Mouse (Mus musculus) embryonic facial prominence, embryonic 11.5 days (tissue): Measurements from ENCODE around the gene Klc1. TPM values are rescaled to one million over a fixed set of nuclear protein-coding genes. Genes with fewer than 3 reads are reported as not detected.

ENCODE experiments used
- ATAC-seq: fragments of 200-750 bp; cut with Nextera tagmentation; replicated peaks from 2 replicates; pipeline ENCODE4 v1.8.0; 2017; ENCODE audit warnings: low read depth; ENCODE audit not compliant: insufficient number of reproducible peaks, low FRiP score, low TSS enrichment
- DNase-seq: peaks from one replicate; pipeline ENCODE4 v3.0.0-alpha.2; 2015; ENCODE audit warnings: low spot score
- H3K27ac ChIP-seq: fragments of 300-500 bp; sonication (generic); replicated peaks from 2 replicates; pipeline ENCODE4 v1.5.1; 2014; ENCODE audit warnings: mild to moderate bottlenecking, low read depth, low read length, control low read depth
- H3K27me3 ChIP-seq: fragments of 300-500 bp; sonication (generic); 2 replicates; pipeline ENCODE4 v1.6.1; 2014; ENCODE audit warnings: mild to moderate bottlenecking, low read length, moderate library complexity, mixed read lengths; ENCODE audit not compliant: control insufficient read depth, insufficient read depth
- H3K36me3 ChIP-seq: fragments of 300-500 bp; sonication (generic); replicated peaks from 2 replicates; pipeline ENCODE4 v1.6.1; 2014; ENCODE audit warnings: low read depth, mild to moderate bottlenecking, low read length, moderate library complexity, mixed read lengths; ENCODE audit not compliant: control insufficient read depth, insufficient read depth
- H3K4me1 ChIP-seq: fragments of 300-500 bp; sonication (generic); 2 replicates; pipeline ENCODE4 v1.6.1; 2014; ENCODE audit warnings: low read length, mixed read lengths; ENCODE audit not compliant: control insufficient read depth, insufficient read depth
- H3K4me2 ChIP-seq: fragments of 300-500 bp; sonication (generic); 2 replicates; pipeline ENCODE4 v1.6.1; 2014; ENCODE audit warnings: low read depth, mild to moderate bottlenecking, control low read depth, low read length, moderate library complexity
- H3K4me3 ChIP-seq: fragments of 300-500 bp; sonication (generic); 2 replicates; pipeline ENCODE4 v1.5.1; 2014; ENCODE audit warnings: low read depth, low read length, control low read depth
- H3K9ac ChIP-seq: fragments of 300-500 bp; sonication (generic); replicated peaks from 2 replicates; pipeline ENCODE4 v1.6.1; 2014; ENCODE audit warnings: mild to moderate bottlenecking, control low read depth, low read length
- H3K9me3 ChIP-seq: fragments of 300-500 bp; sonication (generic); replicated peaks from 2 replicates; pipeline ENCODE4 v1.6.1; 2016; ENCODE audit warnings: mild to moderate bottlenecking, low read length, inconsistent platforms, mixed read lengths; ENCODE audit not compliant: control insufficient read depth
- WGBS: fragments of 180-500 bp; shearing (Covaris S2); extraction: QIAGEN DNeasy Blood & Tissue Kit; methylation state at CpG from one replicate; pipeline ENCODE4 v1.1.7; 2014; 5-methylcytosine and 5-hydroxymethylcytosine counted together
- polyA plus RNA-seq: library from polyadenylated mRNA; unstranded; fragments of >200 nt; fragmentation: Nextera tagmentation; extraction: Ambion mirVana; gene quantifications from 2 replicates; pipeline ENCODE4 v1.2.1, GENCODE M21; 2014

Gene Klc1
- polyA plus RNA-seq, 1 experiment from 2014 or later: 132 TPM

DNA sequence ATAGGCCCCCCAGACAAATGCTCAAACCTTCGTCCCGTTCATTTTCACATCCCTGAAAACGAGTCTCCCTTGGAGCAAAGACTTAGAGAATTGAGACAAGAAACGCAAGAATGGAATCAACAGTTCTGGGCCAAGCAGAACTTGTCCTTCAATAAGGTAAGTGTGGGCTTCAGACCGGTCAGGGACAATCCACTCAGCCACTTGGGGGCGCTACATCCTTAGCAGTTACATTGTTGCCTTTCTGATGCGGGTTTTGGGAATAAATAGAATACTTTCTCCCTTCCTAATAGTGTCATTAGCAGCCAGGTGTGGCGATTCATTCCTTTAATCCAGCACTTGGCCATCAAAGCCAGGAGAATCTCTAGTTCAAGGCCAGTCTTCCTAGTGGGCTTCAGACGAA is 36.0 kb upstream of the Klc1 start:
- Histone ChIP-seq H3K4me3 (no peak overlapping the region), H3K36me3 (no peaks in the 10 kb centered on the region), H3K27me3 (no peaks in the 10 kb centered on the region), H3K4me2 (no peak overlapping the region), H3K4me1 (no peaks in the 10 kb centered on the region), H3K9me3 (no peaks in the 10 kb centered on the region), H3K27ac (no peak overlapping the region), H3K9ac (no peak overlapping the region)
- WGBS: 73% methylated on average over 9 of the region's 9 CpGs
- DNase-seq (no peak), ATAC-seq (no peak)

DNA sequence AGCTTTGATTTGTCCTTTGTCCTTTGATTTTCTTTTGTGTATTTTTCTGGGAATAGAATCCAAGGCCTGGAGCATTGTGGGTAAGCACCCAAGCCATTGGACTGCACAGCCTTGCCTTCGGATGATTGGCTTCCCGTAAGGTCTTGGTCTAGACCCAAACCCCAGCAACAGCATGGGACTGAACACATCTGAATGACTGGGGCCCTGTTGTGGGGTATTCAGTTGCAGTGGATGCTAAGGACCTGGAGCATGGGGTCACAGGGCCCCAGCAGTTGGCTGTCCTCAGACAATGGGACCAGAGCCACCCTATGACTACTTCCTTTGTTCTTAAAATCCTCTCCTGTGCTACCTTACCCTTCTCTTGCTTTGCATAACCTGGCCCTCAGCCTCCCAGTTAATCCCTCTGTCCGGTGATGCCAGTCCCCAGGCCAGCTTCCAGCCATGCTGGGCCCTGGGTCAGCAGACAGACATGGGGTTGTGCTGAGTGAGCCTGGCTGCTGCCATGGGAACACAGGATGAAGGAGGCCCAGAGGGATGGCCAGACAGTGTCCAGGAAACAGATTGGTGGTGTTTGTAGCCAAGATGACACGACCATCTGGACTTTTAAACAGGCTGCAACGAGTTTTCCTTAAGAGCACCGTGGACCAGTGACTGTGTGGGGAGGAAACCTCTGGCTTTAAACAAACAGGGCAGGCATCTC is 33.9 kb upstream of the Klc1 start:
- WGBS: 51% methylated on average over 6 of the region's 6 CpGs
- DNase-seq (no peak), ATAC-seq (0 out of 2 replicates have a peak, but pooled peaks have one; percentile 41)
- no peak overlapping the region for H3K4me2 ChIP-seq
- no peak overlapping the region for H3K4me3 ChIP-seq
- H3K9me3 ChIP-seq: no peaks in the 10 kb centered on the region
- no peak overlapping the region for H3K27ac ChIP-seq
- H3K27me3 ChIP-seq: no peaks in the 10 kb centered on the region
- H3K9ac ChIP-seq: no peak overlapping the region
- H3K36me3 ChIP-seq: no peaks in the 10 kb centered on the region
- no peaks in the 10 kb centered on the region for H3K4me1 ChIP-seq

DNA sequence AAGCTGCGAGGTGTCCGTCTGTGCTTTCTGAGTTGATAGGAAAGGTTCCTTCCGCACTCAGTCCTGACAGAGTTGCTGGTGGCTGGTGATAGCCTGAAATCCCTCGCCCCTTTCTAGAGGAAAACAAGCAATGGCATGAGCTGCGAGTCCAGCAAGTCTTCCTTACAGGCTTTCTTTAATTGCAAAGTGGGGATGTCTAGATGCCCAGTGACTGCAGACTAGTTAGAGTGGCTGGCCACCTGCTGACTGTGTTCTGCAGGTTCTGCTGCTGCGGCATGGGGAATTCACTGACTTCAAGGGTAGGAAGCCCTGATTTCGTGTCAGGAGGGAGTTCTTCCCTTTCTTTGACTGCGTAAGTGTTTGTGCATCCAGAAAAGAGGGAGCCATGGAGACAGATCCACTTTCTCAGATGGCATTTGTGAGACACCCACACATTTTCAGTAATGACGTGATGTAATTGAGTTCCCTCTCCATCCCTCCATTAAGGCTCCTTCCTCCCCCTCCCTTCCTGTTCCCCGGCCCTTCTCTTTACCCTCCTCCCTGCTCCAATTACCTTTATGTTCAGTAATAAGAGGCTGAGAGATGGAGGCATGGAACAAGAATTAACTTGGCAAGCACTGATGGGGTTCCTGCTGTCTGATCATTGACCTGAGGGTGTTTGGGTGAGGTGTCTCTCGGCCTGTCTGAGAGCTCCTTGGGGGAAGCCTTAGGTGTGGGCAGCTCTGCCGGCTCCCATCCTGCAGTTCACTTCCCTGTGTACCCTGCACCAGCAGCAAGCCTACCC is 33.1 kb upstream of the Klc1 start:
- no peaks in the 10 kb centered on the region for H3K9me3 ChIP-seq
- ATAC-seq (no peak), DNase-seq (no peak)
- no peaks in the 10 kb centered on the region for H3K4me1 ChIP-seq
- no peak overlapping the region for H3K9ac ChIP-seq
- 65% methylated on average over 12 of the region's 12 CpGs for WGBS
- no peak overlapping the region for H3K27ac ChIP-seq
- no peaks in the 10 kb centered on the region for H3K36me3 ChIP-seq
- no peaks in the 10 kb centered on the region for H3K27me3 ChIP-seq
- no peak overlapping the region for H3K4me3 ChIP-seq
- no peak overlapping the region for H3K4me2 ChIP-seq

DNA sequence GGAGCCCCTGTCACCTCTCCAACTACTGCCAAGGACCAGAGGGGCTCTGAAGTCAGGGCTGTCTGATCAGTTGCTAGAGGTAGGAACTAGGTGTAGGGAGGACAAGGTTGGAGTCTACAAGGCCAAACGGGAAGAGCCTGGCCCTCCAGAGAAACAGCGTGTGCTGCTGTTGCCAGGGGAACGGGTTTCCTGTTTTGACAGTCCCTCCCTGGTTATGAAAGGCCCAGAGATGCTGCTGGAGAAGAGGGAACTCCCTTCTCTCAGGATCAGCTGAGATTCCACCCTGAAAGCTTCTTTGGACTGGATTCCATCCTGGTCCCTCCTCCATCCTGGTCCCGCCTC is 32.6 kb upstream of the Klc1 start:
- no peaks in the 10 kb centered on the region for H3K4me1 ChIP-seq
- H3K36me3 ChIP-seq: no peaks in the 10 kb centered on the region
- DNase-seq (no peak), ATAC-seq (no peak)
- no peak overlapping the region for H3K27ac ChIP-seq
- no peak overlapping the region for H3K4me2 ChIP-seq
- no peak overlapping the region for H3K9ac ChIP-seq
- no peaks in the 10 kb centered on the region for H3K9me3 ChIP-seq
- WGBS: 64% methylated on average over 4 of the region's 4 CpGs
- no peaks in the 10 kb centered on the region for H3K27me3 ChIP-seq
- H3K4me3 ChIP-seq: no peak overlapping the region

DNA sequence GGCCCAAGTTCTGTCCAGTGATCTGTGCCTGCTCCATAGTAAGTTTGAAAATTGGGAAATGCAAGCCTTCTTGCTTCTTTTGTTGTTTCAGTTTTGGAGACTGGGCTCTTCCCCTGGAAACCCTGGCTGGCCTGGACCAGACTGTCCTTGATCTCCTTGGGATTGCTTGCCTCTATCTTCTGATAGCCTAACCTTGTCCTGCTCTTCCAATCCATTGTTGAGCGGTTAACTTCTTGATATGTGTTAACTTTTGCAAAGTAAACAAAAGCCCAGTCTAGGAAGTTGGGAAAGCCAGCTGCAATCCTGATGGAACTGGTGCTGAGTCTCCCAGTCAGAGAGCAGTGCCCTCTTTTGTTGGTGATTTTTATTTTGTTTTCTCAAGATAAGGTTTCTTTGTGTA is 30.7 kb upstream of the Klc1 start:
- H3K9ac ChIP-seq: no peak overlapping the region
- 96% methylated on average over 1 of the region's 1 CpGs for WGBS
- H3K4me3 ChIP-seq: no peak overlapping the region
- H3K9me3 ChIP-seq: no peaks in the 10 kb centered on the region
- H3K36me3 ChIP-seq: no peaks in the 10 kb centered on the region
- ATAC-seq: no peak
- no peaks in the 10 kb centered on the region for H3K27me3 ChIP-seq
- H3K27ac ChIP-seq: no peak overlapping the region
- DNase-seq: no peak
- no peak overlapping the region for H3K4me2 ChIP-seq
- H3K4me1 ChIP-seq: no peaks in the 10 kb centered on the region

DNA sequence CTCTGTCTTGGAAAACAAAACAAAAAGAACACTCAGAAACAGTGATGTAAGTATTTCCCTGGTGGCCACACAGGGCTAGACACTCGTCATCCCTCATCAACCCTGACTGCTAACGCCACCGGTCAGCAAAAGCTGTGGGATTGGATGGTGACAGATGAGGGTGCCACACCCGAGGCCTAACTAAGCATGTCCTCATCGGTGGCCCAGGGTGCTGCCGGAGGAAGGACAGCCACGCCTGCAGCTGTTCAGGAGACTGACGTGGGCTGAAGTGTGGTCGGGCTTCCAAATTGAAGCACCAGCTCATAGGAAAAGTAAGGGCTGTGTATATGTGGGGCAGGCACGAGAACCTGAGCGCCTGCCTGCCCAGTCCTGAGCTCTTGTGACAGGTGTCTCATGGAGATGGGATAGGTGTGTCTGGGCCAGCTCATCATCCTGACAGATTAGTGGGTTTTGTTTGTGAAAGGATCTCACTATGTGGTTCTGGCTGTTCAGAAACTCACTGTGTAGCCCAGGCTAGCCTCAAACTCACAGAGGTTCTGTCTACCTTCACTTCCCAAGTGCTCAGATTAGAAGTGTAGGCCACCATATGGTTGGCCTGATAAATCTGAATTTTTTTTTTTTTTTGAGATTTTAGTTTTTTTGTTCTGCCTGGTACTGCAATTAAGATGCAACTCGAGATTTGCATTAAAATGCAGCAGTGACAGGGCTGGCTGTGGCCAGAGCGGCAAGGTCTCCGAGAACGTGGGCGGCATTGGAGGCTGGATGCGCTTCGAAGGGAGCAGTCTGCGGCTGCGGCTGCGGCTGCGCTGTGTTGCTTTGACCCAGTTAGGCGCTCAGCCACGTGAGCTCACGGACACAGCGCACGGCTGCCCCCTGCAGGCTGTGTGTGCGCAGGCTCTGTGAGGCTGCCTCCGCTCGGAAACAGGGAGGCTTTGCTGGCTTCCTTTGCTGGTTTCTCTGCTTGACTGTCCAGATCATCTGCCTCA is 26.5 kb upstream of the Klc1 start:
- ATAC-seq (peak; percentile 83), DNase-seq (peak; percentile 93)
- no peak overlapping the region; the same call in 1 of the 2 replicates for H3K9ac ChIP-seq
- no peak overlapping the region for H3K4me3 ChIP-seq
- H3K9me3 ChIP-seq: no peaks in the 10 kb centered on the region
- H3K4me1 ChIP-seq: no peaks in the 10 kb centered on the region
- WGBS: 33% methylated on average over 30 of the region's 30 CpGs
- no peak overlapping the region for H3K27ac ChIP-seq
- no peaks in the 10 kb centered on the region for H3K27me3 ChIP-seq
- peak overlapping the region; percentile 21; the same call in 1 of the 2 replicates for H3K4me2 ChIP-seq
- no peaks in the 10 kb centered on the region for H3K36me3 ChIP-seq

DNA sequence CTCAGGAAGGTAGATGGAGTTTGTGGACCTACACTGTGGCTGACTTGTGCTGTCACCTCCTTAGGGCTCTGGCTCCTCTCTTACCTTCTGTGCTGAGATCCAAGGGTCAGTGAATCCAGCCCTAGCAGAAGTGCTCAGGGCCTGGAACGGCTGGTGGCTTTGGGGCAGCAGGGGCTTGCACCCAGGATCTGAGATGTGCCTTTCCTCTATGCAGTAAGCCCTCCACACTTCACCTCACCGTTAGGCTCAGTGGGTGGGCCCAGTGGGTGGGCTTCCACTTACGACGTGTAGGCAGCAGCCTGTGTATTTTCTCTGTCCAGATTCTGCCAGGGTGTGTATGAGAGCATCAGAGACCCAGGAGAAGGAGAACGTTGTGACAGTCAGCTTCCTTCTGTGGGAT is 25.7 kb upstream of the Klc1 start:
- no peak overlapping the region for H3K4me3 ChIP-seq
- H3K27me3 ChIP-seq: no peaks in the 10 kb centered on the region
- H3K27ac ChIP-seq: no peak overlapping the region
- DNase-seq (no peak), ATAC-seq (no peak)
- H3K4me1 ChIP-seq: no peaks in the 10 kb centered on the region
- no peak overlapping the region for H3K4me2 ChIP-seq
- H3K36me3 ChIP-seq: no peaks in the 10 kb centered on the region
- WGBS: 65% methylated on average over 5 of the region's 5 CpGs
- H3K9me3 ChIP-seq: no peaks in the 10 kb centered on the region
- no peak overlapping the region; the same call in 1 of the 2 replicates for H3K9ac ChIP-seq
